Mouse (Mus musculus) heart, embryonic 13.5 days (tissue): ENCODE data around the gene Nes. TPM values are rescaled to one million over a fixed set of nuclear protein-coding genes. Genes with fewer than 3 reads are reported as not detected.

Experiments used
- ATAC-seq: fragments of 200-750 bp; cut with Nextera tagmentation; 2 replicates; pipeline ENCODE4 v1.8.0; 2017; ENCODE audit warnings: moderate TSS enrichment; ENCODE audit not compliant: insufficient number of reproducible peaks, low FRiP score, low TSS enrichment; ENCODE audit errors: extremely low read depth
- H3K27ac ChIP-seq: fragments of 300-500 bp; sonication (generic); replicated peaks from 2 replicates; pipeline ENCODE4 v1.5.1; 2015; ENCODE audit warnings: moderate library complexity, mild to moderate bottlenecking, inconsistent platforms
- H3K27me3 ChIP-seq: fragments of 300-500 bp; sonication (generic); replicated peaks from 2 replicates; pipeline ENCODE4 v1.6.1; 2015; ENCODE audit warnings: mild to moderate bottlenecking, inconsistent platforms
- H3K36me3 ChIP-seq: fragments of 300-500 bp; sonication (generic); 2 replicates; pipeline ENCODE4 v1.6.1; 2015; ENCODE audit warnings: mild to moderate bottlenecking, inconsistent platforms
- H3K4me1 ChIP-seq: fragments of 300-500 bp; sonication (generic); 2 replicates; pipeline ENCODE4 v1.6.1; 2015; ENCODE audit warnings: inconsistent platforms
- H3K4me2 ChIP-seq: fragments of 300-500 bp; sonication (generic); 2 replicates; pipeline ENCODE4 v1.6.1; 2015; ENCODE audit warnings: inconsistent platforms, mild to moderate bottlenecking, moderate library complexity
- H3K4me3 ChIP-seq: fragments of 300-500 bp; sonication (generic); 2 replicates; pipeline ENCODE4 v1.5.1; 2015; ENCODE audit warnings: moderate library complexity, mild to moderate bottlenecking, inconsistent platforms
- H3K9ac ChIP-seq: fragments of 300-500 bp; sonication (generic); 2 replicates; pipeline ENCODE4 v1.6.1; 2015; ENCODE audit warnings: inconsistent platforms, mild to moderate bottlenecking, moderate library complexity
- H3K9me3 ChIP-seq: fragments of 300-500 bp; sonication (generic); 2 replicates; pipeline ENCODE4 v1.6.1; 2016; ENCODE audit warnings: inconsistent platforms
- WGBS: fragments of 180-500 bp; shearing (Covaris S2); methylation state at CpG from one replicate; pipeline ENCODE4 v1.1.7; 2015; ENCODE audit warnings: mixed read lengths; 5-methylcytosine and 5-hydroxymethylcytosine counted together
- polyA plus RNA-seq: library from polyadenylated mRNA; unstranded; fragments of >200 nt; fragmentation: Nextera tagmentation; extraction: Ambion mirVana; gene quantifications from 2 replicates; pipeline ENCODE4 v1.2.1, GENCODE M21; 2015

Nes gene
- polyA plus RNA-seq, 1 experiment from 2014 or later = 18.9 TPM

DNA sequence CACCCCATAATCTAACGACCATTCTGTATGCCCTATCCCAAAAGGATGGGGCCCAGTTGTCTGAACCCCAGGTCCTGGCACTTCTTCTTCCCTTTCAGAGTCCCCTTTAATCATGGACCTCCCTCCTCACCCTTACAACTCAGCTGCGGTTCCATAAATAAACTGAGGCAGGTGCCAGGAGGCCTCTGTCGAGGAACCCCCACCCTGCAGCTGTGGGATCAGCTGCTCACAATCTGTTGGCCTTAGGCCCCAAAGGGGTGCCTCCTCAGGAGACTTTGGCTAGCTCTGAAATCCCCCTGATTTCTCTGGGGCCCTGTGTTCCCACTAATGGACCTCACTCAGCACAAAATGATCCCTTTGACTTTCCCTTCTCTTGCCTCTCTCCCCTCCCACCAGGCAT, 13.2 kb downstream of the Nes start:
- H3K4me1 ChIP-seq = peaks cover 83% of the 10 kb centered on the region

DNA sequence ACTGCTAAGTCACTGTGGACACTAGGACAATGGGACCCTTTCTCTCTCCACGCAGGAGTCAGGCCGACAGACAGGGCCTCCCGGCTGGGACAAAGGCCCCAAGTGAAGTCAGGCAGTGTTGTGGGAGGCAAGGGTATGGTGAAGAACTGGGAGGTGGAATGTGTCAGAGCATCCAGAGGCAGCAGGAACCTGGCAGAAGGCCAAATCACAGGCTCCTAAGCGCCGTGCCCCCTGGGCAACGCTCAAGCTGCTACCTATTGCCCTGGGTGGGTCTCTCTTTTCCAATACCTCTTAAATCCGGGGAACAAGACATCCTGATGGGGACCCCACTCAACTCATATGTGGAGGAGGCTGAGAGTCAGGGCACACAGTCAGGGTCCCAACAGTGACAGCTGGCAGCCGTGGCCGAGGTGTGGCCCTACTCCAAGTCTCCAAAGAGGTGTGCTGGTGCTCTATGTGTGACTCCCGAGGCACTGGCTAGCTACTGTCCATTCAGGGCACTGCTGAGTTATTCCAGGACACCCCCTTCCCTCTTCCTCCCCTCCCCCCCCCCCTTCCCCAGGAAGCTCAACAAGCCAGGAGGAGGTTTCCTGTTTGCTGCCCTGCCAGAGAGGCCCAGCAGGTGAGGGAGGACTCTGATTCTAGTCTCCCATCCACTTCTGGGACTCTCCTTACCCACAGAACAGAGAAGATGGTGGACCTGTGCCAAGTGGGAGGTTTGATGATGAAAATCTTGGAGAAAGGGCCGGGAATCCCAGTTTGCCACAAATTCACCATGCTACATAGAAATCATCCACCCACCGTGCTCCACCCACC, 14.8 kb downstream of the Nes start:
- ATAC-seq = no peak

More for the DNA sequence above, 13.2 kb downstream of the Nes start:
- peak overlapping the region; percentile 56; the same call in 1 of the 2 replicates for H3K4me2 ChIP-seq
- no peaks in the 10 kb centered on the region for H3K9me3 ChIP-seq
- no peak overlapping the region for H3K4me3 ChIP-seq
- no peaks in the 10 kb centered on the region for H3K36me3 ChIP-seq
- H3K27me3 ChIP-seq = peaks cover 12% of the 10 kb centered on the region
- WGBS = 32% methylated on average over 3 of the region's 3 CpGs
- ATAC-seq = no peak
- peak overlapping the region; percentile 76 for H3K9ac ChIP-seq
- peak overlapping the region; percentile 98 for H3K27ac ChIP-seq

GRCm38 (mm10) chr3:87986868-87987267, 16.0 kb downstream of the Nes start:
- peak; percentile 66 for ATAC-seq
- H3K9me3 ChIP-seq = no peaks in the 10 kb centered on the region
- H3K4me1 ChIP-seq = peaks cover 65% of the 10 kb centered on the region
- peak overlapping the region; percentile 71 for H3K4me2 ChIP-seq
- WGBS = under 1% methylated on average over 17 of the region's 17 CpGs
- peaks cover 39% of the 10 kb centered on the region for H3K27me3 ChIP-seq
- peak overlapping the region; percentile 75 for H3K9ac ChIP-seq
- no peaks in the 10 kb centered on the region for H3K36me3 ChIP-seq
- H3K4me3 ChIP-seq = peak overlapping the region; percentile 46
- H3K27ac ChIP-seq = peak overlapping the region; percentile 78

More for the DNA sequence above, 14.8 kb downstream of the Nes start:
- Histone ChIP-seq H3K9me3 (no peaks in the 10 kb centered on the region), H3K4me2 (peak overlapping the region; percentile 71), H3K36me3 (no peaks in the 10 kb centered on the region), H3K4me1 (peaks cover 75% of the 10 kb centered on the region), H3K4me3 (no peak overlapping the region), H3K9ac (peak overlapping the region; percentile 69), H3K27me3 (peaks cover 28% of the 10 kb centered on the region), H3K27ac (peak overlapping the region; percentile 78)
- 27% methylated on average over 12 of the region's 12 CpGs for WGBS

DNA sequence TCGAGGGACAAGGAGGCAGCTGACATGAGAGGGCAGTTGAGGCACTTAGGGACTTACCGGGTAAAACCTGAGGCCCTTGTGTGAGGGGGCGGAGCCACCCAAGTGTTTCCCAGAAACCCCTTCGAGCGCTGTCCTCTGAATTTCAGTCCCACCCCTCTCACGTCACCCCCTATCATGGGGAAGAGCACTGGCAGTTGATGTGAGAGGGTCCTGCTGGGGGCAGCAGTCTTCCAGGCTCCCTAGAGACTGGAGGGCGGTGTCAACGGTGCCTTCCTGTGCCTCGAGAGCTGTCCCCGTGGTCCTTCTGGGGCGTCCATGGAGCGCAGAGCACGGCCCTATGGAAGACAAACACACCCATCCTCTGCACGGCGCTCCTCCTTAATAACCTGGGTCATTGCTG, 16.8 kb downstream of the Nes start:
- peaks cover 47% of the 10 kb centered on the region for H3K27me3 ChIP-seq
- H3K4me2 ChIP-seq = peak overlapping the region; percentile 71
- peak overlapping the region; percentile 46 for H3K4me3 ChIP-seq
- H3K9ac ChIP-seq = peak overlapping the region; percentile 75
- no peaks in the 10 kb centered on the region for H3K9me3 ChIP-seq
- under 1% methylated on average over 15 of the region's 15 CpGs for WGBS
- no peaks in the 10 kb centered on the region for H3K36me3 ChIP-seq
- peaks cover 57% of the 10 kb centered on the region for H3K4me1 ChIP-seq
- H3K27ac ChIP-seq = 0 out of 2 replicates have a peak overlapping the region, but pooled peaks have one; percentile 78
- no peak for ATAC-seq

DNA sequence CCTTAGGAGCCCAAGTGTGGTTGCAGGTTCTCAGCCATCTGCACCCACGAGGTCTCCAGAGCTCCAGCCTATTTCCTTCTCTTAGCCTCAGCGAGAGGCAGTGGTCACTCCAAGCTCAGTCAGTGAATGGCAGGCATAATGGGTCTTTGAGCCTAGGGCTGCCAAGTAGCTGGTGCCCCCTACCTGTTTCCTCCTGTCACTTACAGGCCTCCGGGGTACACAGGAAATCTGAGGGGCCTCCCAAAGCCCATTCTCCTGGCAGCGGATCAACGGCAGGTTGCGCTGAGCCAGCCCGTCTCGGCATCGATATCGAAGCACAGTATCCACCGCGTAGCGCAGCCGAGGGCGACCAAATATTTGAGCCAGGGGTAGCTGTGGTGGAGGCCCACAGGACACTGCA, 17.2 kb downstream of the Nes start:
- peak overlapping the region; percentile 75 for H3K9ac ChIP-seq
- H3K9me3 ChIP-seq = no peaks in the 10 kb centered on the region
- H3K36me3 ChIP-seq = no peaks in the 10 kb centered on the region
- peaks cover 51% of the 10 kb centered on the region for H3K27me3 ChIP-seq
- no peak for ATAC-seq
- peaks cover 53% of the 10 kb centered on the region for H3K4me1 ChIP-seq
- WGBS = 7% methylated on average over 15 of the region's 15 CpGs
- peak overlapping the region; percentile 46 for H3K4me3 ChIP-seq
- no peak overlapping the region for H3K27ac ChIP-seq
- peak overlapping the region; percentile 71 for H3K4me2 ChIP-seq

- 29% methylated on average over 10 of the region's 10 CpGs for WGBS
- no peak for ATAC-seq
- H3K4me3 ChIP-seq = no peak overlapping the region
Observed at GRCm38 (mm10) chr3:87989935-87990334, 19.1 kb downstream of the Nes start.

GRCm38 (mm10) chr3:87993436-87993835, 22.6 kb downstream of the Nes start:
- Histone ChIP-seq H3K9me3 (no peaks in the 10 kb centered on the region), H3K4me3 (no peak overlapping the region), H3K36me3 (no peaks in the 10 kb centered on the region), H3K9ac (no peak overlapping the region), H3K4me2 (no peak overlapping the region), H3K27ac (no peak overlapping the region), H3K27me3 (peaks cover 100% of the 10 kb centered on the region), H3K4me1 (peaks cover 9% of the 10 kb centered on the region)
- no peak for ATAC-seq
- 0% methylated on average over 4 of the region's 6 CpGs for WGBS

More at GRCm38 (mm10) chr3:87989935-87990334, 19.1 kb downstream of the Nes start:
- H3K36me3 ChIP-seq = no peaks in the 10 kb centered on the region
- no peak overlapping the region for H3K27ac ChIP-seq
- peaks cover 70% of the 10 kb centered on the region for H3K27me3 ChIP-seq
- H3K9ac ChIP-seq = no peak overlapping the region
- H3K4me1 ChIP-seq = peaks cover 34% of the 10 kb centered on the region
- H3K4me2 ChIP-seq = no peak overlapping the region
- no peaks in the 10 kb centered on the region for H3K9me3 ChIP-seq

DNA sequence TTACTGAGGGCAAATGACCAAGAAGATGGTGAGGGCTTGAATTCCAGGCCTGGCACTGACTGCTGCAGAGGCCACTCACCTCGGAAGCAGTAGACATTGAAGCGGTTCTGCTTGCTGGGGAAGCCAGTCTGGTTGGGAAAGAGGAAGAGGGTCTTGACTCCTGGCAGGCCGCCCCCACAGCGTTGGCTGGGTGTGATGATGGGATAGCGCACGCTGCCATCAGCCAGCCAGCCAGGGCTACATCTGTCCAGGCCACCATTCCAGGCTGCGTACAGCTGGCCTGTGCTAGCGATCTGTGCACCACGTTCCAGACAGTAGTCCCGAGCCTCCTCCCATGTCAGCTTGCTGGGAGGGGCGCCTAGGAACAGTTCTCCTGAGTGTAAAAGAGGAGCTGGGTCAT, 24.5 kb downstream of the Nes start:
- H3K27me3 ChIP-seq = peaks cover 100% of the 10 kb centered on the region
- peaks cover 18% of the 10 kb centered on the region for H3K4me1 ChIP-seq
- no peaks in the 10 kb centered on the region for H3K9me3 ChIP-seq
- ATAC-seq = no peak
- 27% methylated on average over 11 of the region's 11 CpGs for WGBS
- no peak overlapping the region for H3K9ac ChIP-seq
- H3K36me3 ChIP-seq = no peaks in the 10 kb centered on the region
- no peak overlapping the region for H3K27ac ChIP-seq
- H3K4me2 ChIP-seq = no peak overlapping the region
- no peak overlapping the region for H3K4me3 ChIP-seq

- no peak for ATAC-seq
- 1% methylated on average over 15 of the region's 15 CpGs for WGBS
- Histone ChIP-seq H3K9me3 (no peaks in the 10 kb centered on the region), H3K27me3 (peaks cover 100% of the 10 kb centered on the region), H3K9ac (no peak overlapping the region), H3K4me2 (peak overlapping the region; percentile 68), H3K4me3 (peak overlapping the region; percentile 49; the same call in 1 of the 2 replicates), H3K27ac (no peak overlapping the region), H3K4me1 (peaks cover 24% of the 10 kb centered on the region), H3K36me3 (no peaks in the 10 kb centered on the region)
Observed at GRCm38 (mm10) chr3:87996401-87996800, 25.5 kb downstream of the Nes start.

- Histone ChIP-seq H3K27me3 (peaks cover 100% of the 10 kb centered on the region), H3K9me3 (no peaks in the 10 kb centered on the region), H3K9ac (peak overlapping the region; percentile 60), H3K27ac (no peak overlapping the region), H3K4me2 (peak overlapping the region; percentile 68), H3K36me3 (no peaks in the 10 kb centered on the region), H3K4me1 (peaks cover 24% of the 10 kb centered on the region), H3K4me3 (peak overlapping the region; percentile 49)
- ATAC-seq = no peak
- WGBS = under 1% methylated on average over 49 of the region's 49 CpGs
Observed at GRCm38 (mm10) chr3:87996971-87997614, 26.2 kb downstream of the Nes start.

GRCm38 (mm10) chr3:87998747-87999146, 27.9 kb downstream of the Nes start:
- H3K36me3 ChIP-seq = no peaks in the 10 kb centered on the region

More at GRCm38 (mm10) chr3:87998747-87999146, 27.9 kb downstream of the Nes start:
- H3K27ac ChIP-seq = no peak overlapping the region
- H3K27me3 ChIP-seq = peaks cover 100% of the 10 kb centered on the region
- ATAC-seq = no peak
- 3% methylated on average over 7 of the region's 7 CpGs for WGBS
- no peak overlapping the region for H3K9ac ChIP-seq
- no peaks in the 10 kb centered on the region for H3K9me3 ChIP-seq
- no peak overlapping the region for H3K4me2 ChIP-seq
- peaks cover 27% of the 10 kb centered on the region for H3K4me1 ChIP-seq
- H3K4me3 ChIP-seq = no peak overlapping the region
